Mouse (Mus musculus) cerebellum, adult 18-20 months (tissue): Measurements from ENCODE around the gene Vmn1r101.
"Not testable (repeated sequence)": the region's sequence is repeated elsewhere in the genome, so short reads cannot be mapped to it uniquely, and the experiment has no call there.

Experiments used
- DNase-seq, 2 experiments: peaks; one replicate each; pipeline ENCODE4 v3.0.0; 2021

Gene Vmn1r101

GRCm38 (mm10) chr7:20442493-20442892 is at the start of gene Vmn1r101:
Gene Vmn1r101 (minus strand): TSS chr7:20442593.
- not testable (repeated sequence) for DNase-seq

- not testable (repeated sequence) for DNase-seq
Observed at GRCm38 (mm10) chr7:20474825-20475224, 32.4 kb upstream of the Vmn1r101 start, which contains the start of gene Gm10670. Gene Gm10670 (minus strand): TSS chr7:20474925.

GRCm38 (mm10) chr7:20417642-20418041 is 24.8 kb downstream of the Vmn1r101 start, which contains the start of gene Vmn1r100:
Gene Vmn1r100 (plus strand): TSS chr7:20417942.
- not testable (repeated sequence) for DNase-seq
